Mouse (Mus musculus) forebrain, embryonic 12.5 days (tissue): ENCODE measurements around the gene Gtf2ird1. TPM values are rescaled to one million over a fixed set of nuclear protein-coding genes. Genes with fewer than 3 reads are reported as not detected.

Source experiments
- ATAC-seq: fragments of 200-750 bp; cut with Nextera tagmentation; 2 replicates; pipeline ENCODE4 v1.8.0; 2017; ENCODE audit warnings: moderate TSS enrichment; ENCODE audit not compliant: low FRiP score
- H3K27ac ChIP-seq: fragments of 300-500 bp; sonication (generic); 2 replicates; pipeline ENCODE4 v1.5.1; 2016; ENCODE audit warnings: mild to moderate bottlenecking
- H3K27me3 ChIP-seq: fragments of 300-500 bp; sonication (generic); 2 replicates; pipeline ENCODE4 v1.6.1; 2016; ENCODE audit warnings: mild to moderate bottlenecking
- H3K36me3 ChIP-seq: fragments of 300-500 bp; sonication (generic); replicated peaks from 2 replicates; pipeline ENCODE4 v1.6.1; 2016; ENCODE audit warnings: mild to moderate bottlenecking
- H3K4me1 ChIP-seq: fragments of 300-500 bp; sonication (generic); 2 replicates; pipeline ENCODE4 v1.6.1; 2016
- H3K4me2 ChIP-seq: fragments of 300-500 bp; sonication (generic); 2 replicates; pipeline ENCODE4 v1.6.1; 2016; ENCODE audit warnings: mild to moderate bottlenecking, moderate library complexity
- H3K4me3 ChIP-seq: fragments of 300-500 bp; sonication (generic); replicated peaks from 2 replicates; pipeline ENCODE4 v1.5.1; 2016; ENCODE audit warnings: mild to moderate bottlenecking
- H3K9ac ChIP-seq: fragments of 300-500 bp; sonication (generic); 2 replicates; pipeline ENCODE4 v1.6.1; 2016; ENCODE audit warnings: mild to moderate bottlenecking
- H3K9me3 ChIP-seq: fragments of 300-500 bp; sonication (generic); 2 replicates; pipeline ENCODE4 v1.6.1; 2016
- WGBS: fragments of 180-500 bp; shearing (Covaris S2); methylation state at CpG from one replicate; pipeline ENCODE4 v1.1.7; 2016; 5-methylcytosine and 5-hydroxymethylcytosine counted together
- polyA plus RNA-seq: library from polyadenylated mRNA; unstranded; fragments of >200 nt; fragmentation: Nextera tagmentation; extraction: Ambion mirVana; gene quantifications from 2 replicates; pipeline ENCODE4 v1.2.1, GENCODE M21; 2016

Gtf2ird1 gene
- polyA plus RNA-seq, 1 experiment from 2014 or later = 112 TPM

DNA sequence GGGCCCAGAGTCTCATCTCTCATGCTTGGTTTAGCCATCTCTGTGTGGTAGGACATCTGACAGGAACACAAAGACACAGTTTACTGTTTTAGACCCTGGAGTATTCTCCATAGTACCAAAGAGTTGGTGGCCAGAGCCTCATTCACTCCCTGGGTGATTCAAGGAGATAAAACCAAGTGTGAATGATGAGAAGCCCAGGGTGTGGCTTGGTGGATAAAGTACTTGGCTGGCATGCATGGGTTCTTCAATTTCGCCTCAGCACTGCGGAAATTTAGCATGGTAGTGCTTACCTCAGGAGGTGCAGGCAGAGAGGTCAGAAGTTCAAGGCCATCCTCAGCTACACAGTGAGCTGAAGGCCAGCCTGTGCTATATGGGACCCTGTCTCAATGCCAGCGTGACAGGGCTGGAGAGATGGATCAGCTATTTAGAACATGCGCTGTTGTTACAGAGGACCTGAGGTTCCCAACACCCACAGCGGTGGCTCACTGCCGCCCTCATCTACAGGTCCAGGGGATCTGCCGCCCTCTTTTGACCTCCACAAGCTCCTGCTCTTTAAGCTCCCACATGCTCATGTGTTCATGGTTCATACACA lies 13.1 kb upstream of the Gtf2ird1 start:
- Histone ChIP-seq H3K4me2 (no peak overlapping the region), H3K9me3 (no peaks in the 10 kb centered on the region), H3K27ac (no peak overlapping the region), H3K4me3 (no peak overlapping the region), H3K9ac (no peak overlapping the region), H3K4me1 (peaks cover 16% of the 10 kb centered on the region), H3K27me3 (no peaks in the 10 kb centered on the region), H3K36me3 (no peaks in the 10 kb centered on the region)
- no peak for ATAC-seq
- 84% methylated on average over 7 of the region's 7 CpGs for WGBS

DNA sequence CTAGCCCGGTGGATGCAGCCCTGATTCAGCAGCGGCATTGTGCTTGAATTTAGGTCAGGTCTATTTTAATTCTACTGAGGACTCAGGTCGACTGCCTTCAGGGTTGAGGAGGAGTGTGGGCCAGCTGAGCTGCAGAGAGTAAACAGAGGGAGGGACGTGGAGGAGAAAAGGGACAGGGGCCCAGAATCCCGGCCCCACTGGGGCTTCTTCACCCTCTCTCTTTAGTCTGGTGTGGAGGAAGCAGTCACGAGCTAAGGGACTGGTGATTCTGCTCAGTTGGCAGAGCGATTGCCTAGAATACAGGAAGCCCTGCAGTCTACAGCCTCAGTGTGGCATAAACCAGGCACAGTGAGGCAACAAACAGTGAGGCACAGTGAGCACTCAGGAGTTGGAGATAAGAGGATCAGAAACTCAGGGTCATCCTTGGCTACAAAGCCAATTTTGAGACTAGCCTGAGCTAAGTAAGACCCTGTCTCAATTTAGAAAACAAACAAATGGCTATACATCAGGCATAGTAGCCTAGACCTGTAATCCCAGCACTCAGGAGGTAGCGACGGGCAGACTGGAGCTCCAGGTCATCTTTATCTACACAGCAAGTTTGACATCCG lies 11.7 kb upstream of the Gtf2ird1 start:
- Histone ChIP-seq H3K27me3 (no peaks in the 10 kb centered on the region), H3K4me1 (peaks cover 16% of the 10 kb centered on the region), H3K4me2 (no peak overlapping the region), H3K36me3 (no peaks in the 10 kb centered on the region), H3K4me3 (no peak overlapping the region), H3K27ac (no peak overlapping the region), H3K9ac (no peak overlapping the region), H3K9me3 (no peaks in the 10 kb centered on the region)
- ATAC-seq = no peak
- WGBS = 73% methylated on average over 10 of the region's 10 CpGs

DNA sequence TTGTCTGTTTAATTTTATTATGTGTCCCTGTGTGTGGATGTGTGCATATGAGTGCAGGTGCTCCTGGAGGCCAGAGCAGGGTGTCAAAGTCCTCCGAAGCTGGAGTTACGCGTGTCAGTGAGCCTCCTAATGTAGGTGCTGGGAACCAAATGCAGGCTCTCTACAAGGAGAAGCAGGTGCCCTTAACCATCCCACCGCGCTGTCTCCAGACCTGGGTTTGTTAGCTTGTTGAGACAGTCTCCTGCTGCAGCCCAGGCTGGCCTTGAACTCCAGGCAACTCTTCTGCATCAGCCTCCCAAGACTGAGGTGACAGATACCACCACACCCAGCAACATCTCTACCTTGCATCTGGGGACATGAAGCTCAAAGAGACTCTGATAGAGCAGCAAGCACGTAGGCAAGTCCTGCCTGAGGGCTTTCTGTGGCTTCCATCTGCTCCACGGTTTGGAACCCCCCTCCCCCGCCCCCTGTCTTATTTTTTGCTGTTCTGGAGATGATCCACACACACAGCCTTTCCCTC lies 10.6 kb upstream of the Gtf2ird1 start:
- Histone ChIP-seq H3K4me3 (no peak overlapping the region), H3K9me3 (no peaks in the 10 kb centered on the region), H3K9ac (no peak overlapping the region), H3K4me1 (peaks cover 16% of the 10 kb centered on the region), H3K4me2 (no peak overlapping the region; the same call in 1 of the 2 replicates), H3K27me3 (no peaks in the 10 kb centered on the region), H3K36me3 (no peaks in the 10 kb centered on the region), H3K27ac (peak overlapping the region; percentile 75)
- WGBS = 61% methylated on average over 8 of the region's 8 CpGs
- 0 out of 2 replicates have a peak, but pooled peaks have one; percentile 36 for ATAC-seq

DNA sequence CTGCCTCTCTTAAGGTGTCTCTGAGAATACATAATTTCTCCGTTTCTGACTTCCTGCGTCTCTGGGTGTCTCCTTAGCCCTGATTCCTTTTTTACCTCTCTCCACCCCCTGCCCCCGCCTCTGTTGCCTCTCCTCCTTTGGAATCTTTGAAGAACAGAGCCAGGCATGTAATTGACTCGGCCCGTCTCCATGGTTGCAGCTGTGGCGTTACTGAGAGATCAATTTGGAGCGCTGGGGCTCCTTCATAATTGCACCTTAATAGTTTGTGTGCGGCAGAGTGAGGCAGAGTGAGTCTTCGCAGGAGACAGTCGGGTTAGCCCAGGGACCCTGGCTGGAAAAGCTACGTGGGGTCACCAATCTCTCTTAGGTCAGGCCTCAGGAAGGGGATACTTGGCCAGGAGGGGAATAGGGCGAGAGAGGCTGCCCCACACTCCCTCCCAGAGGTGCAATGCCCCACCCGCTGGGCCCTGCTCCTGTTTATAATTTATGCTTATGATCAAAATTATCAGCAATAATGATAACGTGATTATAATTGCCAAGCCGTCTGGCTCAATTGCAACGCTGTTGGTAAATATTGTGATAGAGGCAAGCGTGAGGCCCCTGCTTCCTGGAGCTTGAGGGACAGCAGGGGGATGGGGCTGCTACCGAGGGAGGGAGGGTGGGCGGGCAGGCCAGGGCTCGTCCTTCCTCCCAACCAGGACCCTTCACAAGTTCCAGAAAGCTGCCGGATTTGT lies 9.9 kb upstream of the Gtf2ird1 start:
- Histone ChIP-seq H3K27me3 (no peaks in the 10 kb centered on the region), H3K4me2 (peak overlapping the region; percentile 27), H3K27ac (peak overlapping the region; percentile 75), H3K4me1 (peaks cover 16% of the 10 kb centered on the region), H3K4me3 (no peak overlapping the region), H3K9ac (no peak overlapping the region), H3K36me3 (no peaks in the 10 kb centered on the region), H3K9me3 (no peaks in the 10 kb centered on the region)
- ATAC-seq = peak; percentile 78
- 14% methylated on average over 21 of the region's 21 CpGs for WGBS

GRCm38 (mm10) chr5:134465197-134465596 lies 8.7 kb upstream of the Gtf2ird1 start:
- Histone ChIP-seq H3K9ac (no peak overlapping the region), H3K4me3 (no peak overlapping the region), H3K27me3 (no peaks in the 10 kb centered on the region), H3K36me3 (no peaks in the 10 kb centered on the region), H3K27ac (no peak overlapping the region), H3K9me3 (no peaks in the 10 kb centered on the region), H3K4me1 (peaks cover 16% of the 10 kb centered on the region), H3K4me2 (no peak overlapping the region)
- ATAC-seq = no peak
- 100% methylated on average over 1 of the region's 1 CpGs for WGBS

DNA sequence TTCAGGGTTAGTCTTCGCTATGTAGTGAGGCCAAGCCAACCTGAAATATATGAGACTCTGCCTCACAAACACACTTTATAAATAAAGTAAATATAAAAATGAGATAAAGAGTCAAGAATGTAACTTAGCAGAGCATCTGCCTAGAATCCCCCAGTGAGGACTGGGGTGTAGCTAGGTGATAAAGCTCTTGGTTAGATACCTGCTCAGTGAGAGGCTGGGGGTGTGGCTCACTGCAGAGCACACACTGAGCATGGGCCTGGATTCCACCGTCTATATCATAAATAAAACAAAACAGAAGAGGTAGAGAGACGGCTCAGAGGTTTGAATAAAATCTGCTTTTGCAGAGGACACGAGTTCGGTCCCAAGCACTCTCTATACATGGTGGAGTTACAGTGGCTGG lies 7.7 kb upstream of the Gtf2ird1 start:
- H3K9ac ChIP-seq = no peak overlapping the region
- no peaks in the 10 kb centered on the region for H3K36me3 ChIP-seq
- H3K4me3 ChIP-seq = no peak overlapping the region
- WGBS = 87% methylated on average over 5 of the region's 5 CpGs
- no peak overlapping the region for H3K27ac ChIP-seq
- H3K4me1 ChIP-seq = peaks cover 16% of the 10 kb centered on the region
- no peak for ATAC-seq
- no peaks in the 10 kb centered on the region for H3K27me3 ChIP-seq
- H3K4me2 ChIP-seq = no peak overlapping the region
- H3K9me3 ChIP-seq = no peaks in the 10 kb centered on the region

GRCm38 (mm10) chr5:134462731-134463130 lies 6.2 kb upstream of the Gtf2ird1 start:
- Histone ChIP-seq H3K27me3 (no peaks in the 10 kb centered on the region), H3K9ac (no peak overlapping the region), H3K4me2 (no peak overlapping the region), H3K9me3 (no peaks in the 10 kb centered on the region), H3K4me1 (peaks cover 16% of the 10 kb centered on the region), H3K27ac (no peak overlapping the region), H3K36me3 (no peaks in the 10 kb centered on the region), H3K4me3 (no peak overlapping the region)
- 80% methylated on average over 8 of the region's 8 CpGs for WGBS
- ATAC-seq = no peak

DNA sequence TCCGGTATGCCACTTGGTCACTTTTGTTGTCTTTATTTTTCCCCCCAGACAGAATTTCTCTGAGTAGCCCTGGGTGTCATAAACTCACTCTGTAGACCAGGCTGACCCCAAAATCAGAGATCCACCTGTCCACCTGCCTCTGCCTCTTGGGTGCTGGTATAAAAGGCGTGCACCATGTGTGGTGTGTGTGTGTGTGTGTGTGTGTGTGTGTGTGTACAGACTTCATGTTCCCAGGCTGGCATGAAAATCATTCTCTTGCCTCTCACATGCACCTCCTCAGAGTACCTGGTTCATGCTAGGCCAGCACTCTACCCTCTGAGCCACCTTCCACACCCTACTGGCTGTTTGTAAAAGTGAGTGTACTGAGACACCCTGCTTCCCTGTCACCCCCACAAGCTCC lies 5.8 kb upstream of the Gtf2ird1 start:
- no peak overlapping the region for H3K9ac ChIP-seq
- ATAC-seq = no peak
- 90% methylated on average over 2 of the region's 2 CpGs for WGBS
- H3K36me3 ChIP-seq = no peaks in the 10 kb centered on the region
- peaks cover 15% of the 10 kb centered on the region for H3K4me1 ChIP-seq
- no peak overlapping the region for H3K27ac ChIP-seq
- H3K4me3 ChIP-seq = no peak overlapping the region
- no peak overlapping the region for H3K4me2 ChIP-seq
- no peaks in the 10 kb centered on the region for H3K27me3 ChIP-seq
- H3K9me3 ChIP-seq = no peaks in the 10 kb centered on the region

- Histone ChIP-seq H3K4me2 (no peak overlapping the region), H3K27me3 (no peaks in the 10 kb centered on the region), H3K9me3 (no peaks in the 10 kb centered on the region), H3K9ac (no peak overlapping the region), H3K36me3 (no peaks in the 10 kb centered on the region), H3K4me3 (no peak overlapping the region), H3K27ac (no peak overlapping the region), H3K4me1 (no peaks in the 10 kb centered on the region)
- ATAC-seq = no peak
- 94% methylated on average over 4 of the region's 4 CpGs for WGBS
Measured at GRCm38 (mm10) chr5:134460546-134460945, 4.0 kb upstream of the Gtf2ird1 start.

GRCm38 (mm10) chr5:134459096-134459495 lies 2.6 kb upstream of the Gtf2ird1 start:
- no peaks in the 10 kb centered on the region for H3K27me3 ChIP-seq
- ATAC-seq = no peak
- no peak overlapping the region for H3K4me2 ChIP-seq
- H3K4me3 ChIP-seq = no peak overlapping the region
- no peak overlapping the region for H3K9ac ChIP-seq
- H3K9me3 ChIP-seq = no peaks in the 10 kb centered on the region
- H3K4me1 ChIP-seq = peaks cover 14% of the 10 kb centered on the region
- 90% methylated on average over 7 of the region's 7 CpGs for WGBS
- no peak overlapping the region for H3K27ac ChIP-seq
- no peaks in the 10 kb centered on the region for H3K36me3 ChIP-seq

- no peak for ATAC-seq
- no peaks in the 10 kb centered on the region for H3K9me3 ChIP-seq
- H3K4me2 ChIP-seq = no peak overlapping the region
Measured at GRCm38 (mm10) chr5:134458416-134458815, 1.9 kb upstream of the Gtf2ird1 start.

DNA sequence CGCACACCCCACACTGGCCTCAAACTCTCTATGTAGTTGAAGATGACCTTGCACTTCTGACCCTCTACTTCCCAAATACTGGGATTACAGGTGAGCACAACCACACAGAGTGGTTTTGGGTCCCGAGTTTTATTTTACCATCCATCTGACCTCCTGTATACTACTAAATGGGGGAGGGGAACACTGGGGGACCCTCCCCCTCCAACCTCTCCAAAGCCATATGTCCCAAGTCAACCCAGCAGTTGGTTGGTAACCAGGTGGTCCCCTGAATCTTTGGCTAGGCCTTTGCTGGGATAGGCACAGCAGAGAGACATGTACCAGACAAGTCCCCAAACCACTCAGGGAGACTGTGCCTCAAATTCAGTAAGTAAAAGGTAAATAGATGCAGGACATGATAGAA lies 855 bp upstream of the Gtf2ird1 start:
- H3K36me3 ChIP-seq = peaks cover 9% of the 10 kb centered on the region
- H3K9ac ChIP-seq = no peak overlapping the region
- H3K4me3 ChIP-seq = no peak overlapping the region
- WGBS = 94% methylated on average over 2 of the region's 2 CpGs
- no peaks in the 10 kb centered on the region for H3K9me3 ChIP-seq
- ATAC-seq = no peak
- H3K27me3 ChIP-seq = no peaks in the 10 kb centered on the region
- no peak overlapping the region for H3K27ac ChIP-seq
- peaks cover 20% of the 10 kb centered on the region for H3K4me1 ChIP-seq
- no peak overlapping the region for H3K4me2 ChIP-seq

More at GRCm38 (mm10) chr5:134458416-134458815, 1.9 kb upstream of the Gtf2ird1 start:
- no peaks in the 10 kb centered on the region for H3K36me3 ChIP-seq
- H3K27ac ChIP-seq = no peak overlapping the region
- 94% methylated on average over 3 of the region's 3 CpGs for WGBS
- no peaks in the 10 kb centered on the region for H3K27me3 ChIP-seq
- H3K4me3 ChIP-seq = no peak overlapping the region
- H3K4me1 ChIP-seq = peaks cover 20% of the 10 kb centered on the region
- no peak overlapping the region for H3K9ac ChIP-seq
